Mouse (Mus musculus) ES-E14 (cell line): ENCODE measurements around the gene Myo15.

ENCODE experiments used
- CHD2 ChIP-seq: IDR thresholded peaks from 2 replicates; pipeline ENCODE4 v1.6.1; 2014; ENCODE audit warnings: mild to moderate bottlenecking, low read depth, low read length, inconsistent platforms
- HCFC1 ChIP-seq: IDR thresholded peaks from 2 replicates; pipeline ENCODE4 v1.6.1; 2012; ENCODE audit warnings: low read length, inconsistent platforms, borderline replicate concordance; ENCODE audit not compliant: insufficient read depth
- MAFK ChIP-seq: IDR thresholded peaks from 2 replicates; pipeline ENCODE4 v1.6.1; 2014; ENCODE audit warnings: mild to moderate bottlenecking, low read depth, low read length, inconsistent platforms; ENCODE audit not compliant: insufficient read depth
- ZC3H11A ChIP-seq: IDR thresholded peaks from 2 replicates; pipeline ENCODE4 v1.6.1; 2012; ENCODE audit warnings: low read depth, mild to moderate bottlenecking, inconsistent platforms, low read length, borderline replicate concordance
- ZNF384 ChIP-seq: IDR thresholded peaks from 2 replicates; pipeline ENCODE4 v1.6.1; 2012; ENCODE audit warnings: low read depth, low read length, inconsistent platforms

- no peak for TF ChIP-seq CHD2
- TF ChIP-seq ZNF384, result no peak
- TF ChIP-seq MAFK, result no peak
- no peak for TF ChIP-seq ZC3H11A
- no peak for TF ChIP-seq HCFC1
Observed at GRCm38 (mm10) chr11:60470743-60471142, 1.6 kb downstream of the Myo15 start.
